Mouse (Mus musculus): ENCODE measurements at regions not wholly inside any gene's neighbourhood (a gene's known extent, or its start where the extent isn't known, plus 50 kb on each side); places are given as distances from the start of the nearest gene placed in this dataset.

DNA sequence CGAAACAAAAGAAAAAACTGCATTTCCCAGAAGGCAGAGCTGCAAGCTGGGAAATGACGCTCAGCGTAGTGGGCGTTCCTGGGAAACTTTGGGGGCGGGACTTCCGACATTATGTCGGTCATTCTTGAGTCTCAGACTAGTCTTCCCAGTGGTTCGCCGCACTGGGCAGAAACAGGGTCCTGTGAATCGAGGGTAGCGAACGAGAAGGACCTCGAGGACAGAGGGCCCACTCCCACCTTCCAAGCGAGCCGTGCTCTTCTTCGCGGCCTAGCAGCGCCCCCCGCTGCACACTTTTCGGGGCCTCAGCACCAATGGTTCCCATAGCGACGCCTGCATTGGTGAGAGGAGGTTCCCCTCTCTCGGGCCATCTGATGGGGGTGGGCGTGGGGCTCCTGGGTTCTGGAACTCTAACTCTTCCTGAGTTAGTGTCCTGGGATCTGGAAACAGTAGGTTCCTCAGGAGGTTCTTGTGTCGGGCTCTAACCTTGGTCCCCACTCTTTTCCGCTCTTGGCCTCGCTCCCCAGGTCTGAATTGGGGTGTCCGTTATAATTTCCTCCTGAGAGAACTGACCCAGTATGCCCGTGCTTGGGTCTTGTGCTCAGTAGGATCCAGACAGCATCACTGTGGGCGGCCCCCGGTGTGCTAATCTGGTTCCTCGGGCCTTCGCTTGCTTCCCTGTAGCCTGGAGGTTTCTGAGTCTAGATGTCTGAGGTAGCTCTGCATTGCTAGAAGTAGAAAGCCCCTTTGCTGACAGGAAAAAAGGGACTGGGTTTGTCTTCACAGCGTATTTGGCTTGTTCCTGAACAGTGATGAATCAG lies 52.8 kb upstream of the Gramd1a start:
- DNase-seq (ENCODE audit: low read depth, low spot score) = peak; percentile 57

DNA sequence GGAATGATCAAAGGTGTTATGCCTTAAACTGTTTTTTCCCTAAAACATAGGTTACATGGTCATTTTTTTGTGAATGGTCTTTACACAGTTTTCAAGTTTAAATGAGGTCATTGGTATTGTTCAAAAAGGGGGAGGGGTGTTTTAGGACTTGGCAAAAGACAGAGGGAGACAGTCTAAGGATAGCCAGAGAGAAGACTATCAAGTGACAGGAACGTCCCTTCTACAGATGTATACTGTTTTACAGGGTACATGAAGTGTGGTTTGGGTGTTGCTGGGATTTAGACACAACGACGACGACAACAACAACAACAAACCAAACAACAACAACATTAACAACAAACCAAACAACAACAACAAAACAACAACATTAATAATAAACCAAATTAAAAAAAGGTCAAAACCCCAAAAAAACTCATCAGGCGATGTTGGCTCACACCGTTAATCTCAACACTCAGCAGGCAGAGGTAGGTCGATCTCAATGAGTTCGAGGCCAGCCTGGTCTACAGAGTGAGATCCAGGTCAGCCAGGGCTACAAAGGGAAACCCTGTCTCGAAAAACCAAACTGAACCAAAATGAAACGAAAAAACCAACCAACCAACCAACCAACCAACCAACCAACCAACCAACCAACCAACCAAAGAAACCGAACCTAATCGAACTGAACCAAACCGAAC lies 52.0 kb upstream of the Gramd1a start:
- DNase-seq (ENCODE audit: low read depth, low spot score) = no peak
